Mouse (Mus musculus) megakaryocyte-erythroid progenitor cell, adult 5-6 weeks (primary cell): ENCODE data around the gene Nat14. TPM values are rescaled to one million over a fixed set of nuclear protein-coding genes. Genes with fewer than 3 reads are reported as not detected.
"Not testable (repeated sequence)": the region's sequence is repeated elsewhere in the genome, so short reads cannot be mapped to it uniquely, and the experiment has no call there.

Experiments
- ATAC-seq: replicated peaks from 2 replicates; pipeline ENCODE4 v1.8.0; 2016; ENCODE audit warnings: mild to moderate bottlenecking, inconsistent platforms; ENCODE audit not compliant: severe bottlenecking, poor library complexity, low FRiP score, low TSS enrichment
- total RNA-seq, 2 experiments: library from RNA; stranded (forward) in 1 of 2; stranded (reverse) in 1 of 2; fragments of 200-1000, 215-1000 nt in 1 of 2; fragments of >200 nt in 1 of 2; fragmentation: Nextera tagmentation in 1 of 2; gene quantifications; 2 replicates each; pipeline ENCODE4 v1.2.3; 2014 to 2017

The Nat14 gene
- total RNA-seq (2014; fragmentation: Nextera tagmentation): 6.6 TPM in 1 of 2 replicates, not detected in the other
- total RNA-seq (2017): 0.23 and 1.9 TPM in 2 replicates

DNA sequence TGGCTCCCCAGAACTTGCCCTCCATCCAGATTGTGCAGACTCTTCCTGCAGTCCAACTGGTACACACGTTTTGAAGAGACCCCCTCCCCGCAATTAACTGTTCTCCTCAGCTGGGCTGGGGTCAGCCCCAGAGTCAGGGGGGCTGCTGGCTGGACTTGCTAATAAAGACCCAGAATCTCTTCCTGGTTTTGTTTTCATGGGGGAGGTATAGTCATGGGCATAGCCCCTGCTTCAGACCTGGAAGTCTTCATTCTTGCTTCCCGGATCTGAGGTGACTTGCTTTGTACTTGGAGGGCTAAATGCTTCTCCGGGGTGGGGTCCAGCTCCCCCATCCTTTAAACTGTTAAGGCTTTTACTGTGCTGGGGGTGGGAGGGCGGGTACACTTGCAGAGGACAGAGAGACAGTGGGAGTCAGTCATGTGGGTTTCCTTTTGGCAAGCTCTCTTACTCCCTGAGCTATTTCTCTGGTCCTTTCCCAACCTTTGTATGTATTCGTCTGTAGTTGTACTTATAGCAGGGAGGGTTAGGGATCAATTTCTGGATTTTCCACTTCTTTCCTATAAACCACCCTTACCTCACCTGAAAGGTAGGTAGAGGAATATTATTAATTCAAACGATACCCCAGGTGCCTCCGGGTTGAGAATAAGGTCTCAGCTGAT is at the start of gene Nat14:
TSS of gene Nat14 (plus strand) at position 205 of the 659 bp plus-strand sequence.
- ATAC-seq: no peak

DNA sequence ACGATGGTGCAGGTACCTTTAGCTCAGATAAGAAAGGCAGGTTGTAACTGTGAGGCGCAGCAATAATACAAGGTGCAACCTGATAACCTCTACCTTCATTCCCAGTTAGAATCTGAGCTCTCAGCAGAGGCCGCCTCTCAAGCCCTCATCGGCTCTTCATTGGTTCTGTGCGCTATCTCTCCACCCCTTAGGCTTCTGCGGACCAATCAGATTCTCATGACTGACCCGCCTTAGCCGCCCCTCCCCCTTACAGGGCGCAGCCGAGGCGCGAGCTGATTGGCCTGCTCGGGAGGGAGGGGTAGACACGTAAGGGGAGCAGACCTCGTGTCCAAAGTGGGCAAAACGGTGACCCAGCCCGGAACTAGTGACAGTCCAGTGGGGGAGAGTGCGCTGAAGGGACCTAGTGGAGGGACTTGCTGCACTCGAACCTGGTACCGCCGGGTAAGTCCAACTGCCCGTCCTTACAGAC is 45.0 kb upstream of the Nat14 start, which contains the start of gene Isoc2a:
TSS of gene Isoc2a (plus strand) at position 401 of the 469 bp plus-strand sequence.
- peak; percentile 99 for ATAC-seq

DNA sequence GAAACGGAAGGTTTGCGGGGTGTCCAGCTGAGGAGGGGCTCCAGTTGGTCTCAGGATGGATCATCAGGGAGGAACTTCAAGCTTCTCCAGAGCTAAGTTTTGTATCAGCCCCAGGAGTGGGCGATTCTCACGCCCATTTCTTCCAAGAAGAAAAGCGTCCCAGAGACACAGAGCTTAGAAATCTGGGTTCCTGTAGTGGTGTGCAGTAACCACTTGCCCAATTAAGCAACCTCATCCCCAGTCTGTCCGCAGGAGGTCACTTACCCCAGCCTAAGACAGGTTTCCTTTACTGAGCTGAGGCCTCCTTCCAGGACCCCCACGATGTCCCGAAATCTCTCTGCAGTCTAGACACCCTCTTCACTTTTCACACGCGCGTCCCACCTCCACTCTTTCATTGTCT is 44.6 kb upstream of the Nat14 start:
- peak; percentile 19 for ATAC-seq

DNA sequence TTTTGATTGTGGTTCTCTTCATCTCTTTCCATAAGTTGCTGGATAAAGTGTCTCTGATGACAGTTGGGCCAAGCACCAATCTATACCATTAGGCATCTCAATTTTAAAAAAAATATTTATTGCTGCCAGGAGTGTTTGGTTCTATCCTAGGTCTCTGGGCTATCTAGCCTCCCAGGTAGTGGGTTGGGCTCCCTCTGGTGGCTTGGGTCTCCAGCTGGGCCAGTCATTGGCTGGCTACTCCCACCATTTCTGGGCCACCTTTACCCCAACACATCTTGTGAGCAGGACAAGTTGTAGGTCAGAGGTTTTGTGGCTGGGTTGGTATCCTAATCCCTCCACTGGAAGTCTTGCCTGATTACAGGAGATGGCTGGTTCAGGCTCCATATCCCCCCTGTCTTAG is 43.6 kb upstream of the Nat14 start:
- peak; percentile 49; the same call in 1 of the 2 replicates for ATAC-seq

DNA sequence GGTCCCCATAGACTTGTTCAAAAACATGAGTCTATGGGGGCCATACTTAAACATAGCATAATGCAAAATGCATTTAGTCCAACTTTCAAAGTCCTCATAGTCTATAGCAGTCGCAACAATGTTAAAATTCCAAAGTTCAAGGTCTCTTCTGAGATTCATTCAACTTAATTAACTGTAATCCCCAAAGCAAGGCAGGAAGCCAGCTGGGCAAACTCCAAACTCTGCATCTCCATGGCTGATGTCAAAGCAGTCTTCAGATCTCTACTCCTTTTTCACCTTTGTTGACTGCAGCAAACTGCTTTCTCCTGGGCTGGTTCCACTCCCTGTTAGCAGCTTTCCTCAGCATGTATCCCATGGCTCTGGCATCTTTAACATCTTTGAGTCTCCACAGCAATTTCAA is 42.8 kb upstream of the Nat14 start:
- not testable (repeated sequence) for ATAC-seq

DNA sequence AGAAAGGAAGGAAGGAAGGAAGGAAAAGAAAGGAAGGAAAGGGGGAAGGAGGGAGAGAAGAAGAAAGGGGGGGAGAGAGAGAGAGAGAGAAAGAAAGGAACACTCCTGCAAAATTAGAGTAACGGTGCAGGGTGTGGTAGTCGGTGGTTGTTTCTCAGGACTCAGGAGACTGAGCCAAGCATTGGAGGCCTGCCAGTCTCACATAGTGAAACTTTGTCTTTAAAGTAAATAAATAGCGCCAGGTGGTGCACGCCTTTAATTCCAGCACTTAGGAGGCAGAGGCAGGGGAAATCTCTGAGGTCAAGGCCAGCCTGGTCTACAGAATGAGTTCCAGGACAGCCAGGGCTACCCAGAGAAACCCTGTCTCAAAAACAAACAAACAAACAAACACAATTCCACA is 35.1 kb upstream of the Nat14 start:
- no peak for ATAC-seq

DNA sequence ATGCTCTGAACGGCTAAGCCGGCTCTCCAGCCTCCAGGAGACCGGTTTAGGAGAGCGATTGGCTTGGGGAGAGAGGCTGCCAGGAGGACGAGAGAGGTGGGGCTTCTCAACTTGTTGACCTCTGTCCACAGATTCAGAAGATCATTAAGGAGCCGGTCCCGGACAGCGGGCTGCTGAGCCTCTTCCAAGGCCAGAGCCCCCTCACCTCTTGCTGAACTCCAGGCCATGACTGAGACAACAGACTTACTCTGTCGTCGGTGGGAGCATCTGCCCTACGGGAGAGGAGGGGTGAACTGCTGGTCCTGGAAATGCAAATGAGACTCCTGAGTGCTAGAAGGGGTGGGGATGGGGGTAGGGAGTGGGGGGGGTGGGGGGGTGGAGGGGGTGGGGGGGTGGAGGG is 26.6 kb upstream of the Nat14 start:
- ATAC-seq: no peak

DNA sequence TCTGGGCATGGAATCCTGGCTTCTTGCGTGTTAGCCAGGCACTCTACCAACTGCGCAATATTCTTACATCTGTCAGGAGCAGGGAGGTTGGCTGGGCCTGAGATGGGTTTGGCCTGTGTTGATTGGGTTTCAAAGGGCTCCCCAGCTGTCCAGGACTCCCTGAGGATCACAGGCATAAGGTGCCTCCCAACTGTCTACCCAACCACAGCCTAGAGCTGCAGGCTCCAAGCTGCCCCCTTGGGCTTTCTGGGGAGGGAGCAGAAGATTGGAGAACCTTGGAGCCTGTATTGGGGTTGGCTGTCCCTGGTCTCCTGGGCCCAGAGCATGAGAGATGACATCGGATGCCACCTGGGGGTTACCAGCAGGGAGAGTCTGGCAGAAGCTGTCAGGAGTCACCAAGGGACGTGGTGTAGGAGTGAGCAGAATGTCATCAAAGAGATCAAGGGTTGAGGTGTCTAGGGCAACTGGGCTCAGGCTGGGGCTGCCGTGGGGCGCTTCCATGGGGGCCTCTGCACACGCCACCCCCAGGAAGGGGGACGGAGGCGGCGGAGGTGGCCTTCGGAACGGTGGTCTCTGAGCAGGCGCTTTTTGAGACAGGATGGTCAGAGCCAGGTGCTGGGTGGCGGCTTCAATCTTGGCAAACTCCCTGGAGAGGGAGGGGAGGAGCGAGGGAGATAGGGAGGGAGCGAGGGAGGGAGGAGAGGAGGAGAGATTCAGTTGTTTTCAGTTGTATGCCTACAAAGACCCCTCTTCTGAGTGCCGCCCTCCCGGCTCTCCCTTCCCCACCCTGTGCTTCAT is 22.8 kb upstream of the Nat14 start:
- peak; percentile 16; the same call in 1 of the 2 replicates for ATAC-seq

DNA sequence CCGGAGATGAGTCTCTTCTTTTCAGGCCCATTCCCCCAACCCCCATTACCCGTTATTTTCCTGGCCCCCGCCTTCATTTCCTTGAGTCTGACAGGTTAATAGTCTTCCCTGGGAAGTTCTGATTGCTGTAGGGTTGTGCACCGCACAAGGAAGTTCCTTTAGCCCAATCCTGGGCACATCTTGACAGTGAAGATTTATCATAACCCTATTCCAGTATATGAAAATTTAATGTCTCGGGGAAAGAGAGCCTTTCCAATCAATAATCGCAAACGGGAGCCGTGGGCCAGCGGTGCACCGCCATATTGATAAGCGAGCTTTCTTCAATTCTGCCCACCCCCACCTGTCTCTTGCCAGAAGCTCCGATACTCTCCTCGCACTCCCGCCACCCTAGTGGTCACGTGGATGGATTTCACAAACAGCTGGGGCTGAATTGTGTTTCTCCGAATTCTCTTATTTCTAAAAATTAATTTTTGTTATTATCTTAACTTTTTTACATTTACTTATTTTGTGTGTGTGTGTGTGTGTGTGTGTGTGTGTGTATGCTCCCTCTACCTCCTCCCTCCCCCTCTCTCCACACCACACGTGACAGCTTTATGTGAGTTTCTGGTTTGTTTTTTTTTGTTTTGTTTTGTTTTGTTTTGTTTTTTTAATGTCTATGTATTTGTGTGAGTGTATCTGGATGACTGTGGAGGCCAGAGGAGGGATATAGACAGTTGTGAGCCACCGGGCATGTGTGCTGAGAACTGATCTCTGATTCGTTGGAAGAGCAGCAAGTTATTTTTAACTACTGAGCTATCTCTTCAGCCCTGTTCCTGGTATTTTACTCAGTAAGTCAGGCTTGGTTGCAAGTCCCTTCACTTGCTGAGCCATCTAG is 21.9 kb upstream of the Nat14 start:
- peak; percentile 79 for ATAC-seq

DNA sequence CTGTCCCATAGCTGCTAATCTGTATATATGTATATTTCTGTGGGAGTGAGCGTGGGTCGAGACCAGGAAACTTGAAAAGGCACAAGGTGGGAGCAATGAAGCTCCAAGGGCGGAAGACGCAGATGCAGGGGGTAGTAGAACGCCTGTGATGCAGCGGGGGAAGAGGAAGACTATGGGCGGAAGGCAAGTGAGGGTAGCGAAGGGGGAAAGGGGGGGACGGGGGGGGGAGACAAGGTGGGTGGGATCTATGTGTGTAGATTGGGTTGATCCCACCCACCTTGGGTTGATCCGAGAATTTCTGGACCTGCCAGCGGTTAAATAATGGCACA is 21.3 kb upstream of the Nat14 start:
- ATAC-seq: no peak

DNA sequence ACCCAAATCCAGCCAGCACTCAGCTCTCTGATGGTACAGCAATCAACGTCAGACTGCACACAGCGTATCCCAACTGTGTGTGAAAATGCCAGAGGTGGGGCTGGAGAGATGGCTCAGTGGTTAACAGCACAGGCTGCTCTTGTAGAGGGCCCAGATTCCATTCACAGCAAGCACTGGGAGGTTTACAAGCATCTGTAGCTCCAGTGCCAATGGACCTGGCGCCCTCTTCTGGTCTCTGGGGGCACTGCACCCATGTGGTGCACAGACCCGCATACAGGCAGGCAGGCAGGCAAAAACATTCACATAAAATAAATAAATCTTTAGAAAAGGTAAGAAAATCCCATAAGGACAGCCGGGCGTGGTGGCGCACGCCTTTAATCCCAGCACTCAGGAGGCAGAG is 20.7 kb upstream of the Nat14 start:
- ATAC-seq: peak; percentile 51; the same call in 1 of the 2 replicates

DNA sequence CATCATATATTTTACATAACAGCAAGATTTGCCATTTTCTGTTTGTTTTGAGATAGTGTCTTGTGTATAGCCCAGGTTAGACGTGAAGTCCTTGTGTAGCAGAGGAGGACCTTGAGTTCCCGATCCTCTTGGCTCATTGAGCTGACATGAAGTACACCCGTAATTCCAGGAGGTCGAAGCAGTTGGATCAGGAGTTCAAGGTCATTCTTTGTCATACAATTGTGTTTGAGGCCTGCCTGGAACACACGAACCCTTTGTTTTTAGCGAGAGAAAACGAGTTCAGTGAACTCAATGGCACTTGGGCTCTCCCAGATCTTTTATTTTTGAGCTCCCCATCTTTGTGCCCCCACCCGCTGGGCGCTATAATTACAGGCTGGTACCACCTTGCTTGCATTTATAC is 19.4 kb upstream of the Nat14 start:
- ATAC-seq: no peak

DNA sequence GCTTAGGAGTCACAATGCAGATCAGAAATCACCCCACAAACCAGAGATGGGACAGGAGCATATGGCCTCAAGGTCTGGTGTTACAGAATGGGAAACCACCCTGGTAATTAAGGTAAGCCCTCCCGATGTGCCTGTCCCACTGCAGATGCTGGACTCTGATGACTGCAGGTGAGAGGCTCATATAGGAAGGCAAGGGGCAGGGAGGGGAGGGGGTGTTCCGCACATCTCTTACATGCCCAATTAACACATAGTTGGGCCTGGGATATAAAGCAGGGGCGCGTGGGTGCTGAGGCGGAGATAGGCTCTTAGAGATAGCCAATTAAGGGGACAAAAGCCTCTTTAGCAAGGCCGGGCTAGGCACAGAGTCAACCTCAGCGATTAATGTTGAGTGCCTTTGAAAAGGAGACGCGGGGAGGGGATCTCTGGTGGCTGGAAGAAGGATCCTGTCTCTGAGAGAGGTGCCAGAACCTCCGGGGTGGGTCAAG is 15.3 kb upstream of the Nat14 start, which contains the start of gene Gm36210:
TSS of gene Gm36210 (minus strand) at position 51 of the 485 bp plus-strand sequence.
- no peak for ATAC-seq

DNA sequence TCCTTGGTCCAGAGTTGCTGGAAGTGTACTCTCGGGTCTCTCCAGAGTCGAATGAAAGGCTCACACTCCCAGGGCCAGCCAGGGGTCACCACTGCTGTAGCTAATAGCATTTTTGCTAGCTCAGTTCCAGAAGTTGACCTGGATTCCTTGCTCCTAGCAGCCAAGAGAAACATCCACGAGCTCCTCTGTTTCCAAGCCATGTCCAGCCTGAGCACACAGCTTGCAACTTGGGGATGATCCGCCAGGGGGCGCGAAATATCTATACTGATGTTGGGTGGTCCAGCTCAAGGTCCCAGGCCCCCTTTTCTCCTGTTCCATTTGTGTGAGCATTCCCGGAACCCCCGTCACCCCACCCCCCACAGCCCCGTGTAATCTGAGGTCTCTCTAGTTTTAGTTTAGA is 10.3 kb upstream of the Nat14 start:
- no peak for ATAC-seq

DNA sequence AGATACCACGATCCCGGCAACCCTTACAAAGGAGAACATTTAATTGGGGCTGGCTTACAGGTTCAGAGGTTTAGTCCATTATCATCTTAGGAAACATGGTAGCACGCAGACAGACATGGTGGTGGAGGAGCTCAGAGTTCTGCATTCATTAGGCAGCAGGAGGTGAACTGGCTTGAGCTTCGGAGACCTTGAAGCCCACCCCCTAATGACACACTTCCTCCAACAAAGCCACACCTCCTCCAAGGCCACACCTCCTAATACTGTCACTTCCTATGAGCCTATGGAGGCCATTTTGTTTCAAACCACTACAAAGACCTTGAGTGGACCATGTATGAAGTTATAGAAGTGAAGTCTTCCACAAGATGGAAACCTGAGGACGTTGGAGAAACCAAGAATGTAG is 9.6 kb upstream of the Nat14 start:
- no peak for ATAC-seq

DNA sequence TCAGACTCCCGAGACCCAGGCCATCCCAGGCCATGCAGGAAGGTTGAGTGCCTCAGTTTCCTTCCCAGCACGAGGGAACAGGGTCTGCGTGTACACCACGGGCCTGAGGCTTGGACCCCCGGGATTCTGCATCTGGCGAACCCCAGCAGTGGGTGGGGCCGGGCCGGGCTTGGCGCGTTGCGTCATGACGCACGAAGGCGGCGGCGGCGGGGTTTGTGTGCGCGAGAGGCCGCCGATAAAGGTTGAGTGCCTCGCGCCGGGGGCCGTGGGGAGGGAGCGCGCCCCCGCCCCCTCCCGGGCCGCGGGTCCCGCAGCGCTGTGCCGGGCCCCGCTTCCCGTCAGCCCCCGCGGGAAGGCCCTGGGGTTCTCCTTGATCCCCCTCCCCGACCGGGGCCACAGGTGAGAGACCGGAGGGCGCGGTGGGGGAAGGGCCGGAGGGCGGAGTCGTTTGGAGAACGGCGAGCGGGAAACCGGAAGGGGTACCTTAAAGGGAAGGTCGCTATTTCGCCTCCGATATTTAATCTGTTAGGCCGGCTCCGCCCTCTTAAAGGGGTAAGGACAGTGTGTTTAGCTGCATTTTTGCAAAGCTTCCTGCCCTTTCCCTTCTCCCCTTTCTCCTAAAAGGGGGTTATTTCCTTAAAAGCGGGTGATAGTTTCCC is 6.7 kb upstream of the Nat14 start, which contains the start of gene Zfp628:
TSS of gene Zfp628 (plus strand) at position 211 of the 659 bp plus-strand sequence.
- peak; percentile 80 for ATAC-seq

DNA sequence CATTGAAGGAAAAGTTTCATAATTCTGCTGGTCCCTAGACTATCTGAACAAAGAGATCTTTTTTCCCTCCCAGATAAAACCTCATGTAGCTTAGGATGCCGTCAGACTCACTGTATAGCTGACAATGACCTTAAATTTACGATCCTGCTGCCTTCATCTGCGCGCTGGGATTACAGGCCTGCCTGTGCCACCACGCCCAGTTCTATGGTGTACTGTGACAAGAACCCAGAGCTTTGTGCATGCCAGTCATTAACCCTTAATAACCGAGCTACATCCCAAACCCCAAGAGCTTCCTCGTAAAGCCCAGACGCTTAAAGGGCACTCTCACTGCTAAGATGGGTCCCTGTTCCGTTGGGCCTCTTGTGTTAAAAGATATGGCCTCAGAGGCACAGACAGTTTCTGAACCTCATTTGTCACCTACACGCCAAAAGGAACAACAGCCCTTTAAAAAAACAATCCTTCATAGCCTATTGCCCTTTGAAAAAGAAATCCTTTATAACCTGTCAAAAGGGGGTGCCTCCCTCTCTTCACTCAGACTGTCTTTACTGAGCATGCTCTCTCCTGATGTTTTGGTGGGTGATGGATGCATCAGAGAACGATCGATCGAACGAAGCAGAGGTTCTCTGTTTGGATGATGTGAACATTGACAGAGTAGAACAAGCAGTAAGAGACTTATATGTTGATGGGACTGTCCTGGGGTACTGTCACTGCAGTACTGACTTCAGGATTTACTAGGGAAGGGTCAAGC is 6.0 kb upstream of the Nat14 start:
- peak; percentile 70 for ATAC-seq

DNA sequence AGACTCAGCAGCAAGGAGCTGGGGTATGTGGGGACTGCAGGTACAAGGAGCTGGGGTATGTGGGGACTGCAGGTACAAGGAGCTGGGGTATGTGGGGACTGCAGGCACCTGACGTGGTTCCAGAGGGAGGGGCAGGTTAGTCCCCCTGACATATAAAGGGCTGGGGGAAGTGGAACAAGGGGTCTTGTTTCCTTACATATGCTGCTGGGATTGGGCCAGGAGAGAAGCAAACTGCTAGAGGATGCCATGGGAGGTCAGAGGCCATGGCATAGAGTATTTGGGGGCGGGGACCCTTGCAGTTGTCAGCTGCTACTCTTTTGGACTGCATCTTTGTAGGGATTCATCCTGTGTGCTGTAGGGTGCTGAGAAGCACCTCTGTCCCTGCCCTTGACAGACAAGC is 4.3 kb upstream of the Nat14 start:
- no peak for ATAC-seq
